Mouse (Mus musculus) CD4-positive, CD25-positive, alpha-beta regulatory T cell (primary cell): ENCODE results near the gene Calcr. TPM values are rescaled to one million over a fixed set of nuclear protein-coding genes. Genes with fewer than 3 reads are reported as not detected.

ENCODE experiments used
- polyA plus RNA-seq: library from polyadenylated mRNA; unstranded; fragments of 100-300 nt; shearing (Covaris generic); gene quantifications from one replicate; pipeline ENCODE4 v1.2.1, GENCODE M21; 2017

The Calcr gene
- polyA plus RNA-seq: not detected

GRCm38 (mm10) chr6:3764230-3764764, at the start of gene Calcr:
TSS of gene Calcr (minus strand) at chr6:3764714.

Other genes starting within 250 kb of the Calcr start
- not detected for gene Tfpi2, start 224.2 kb upstream of the Calcr start, polyA plus RNA-seq
- not detected for gene Gngt1, start 229.1 kb upstream of the Calcr start, polyA plus RNA-seq
- not detected for gene Gng11, start 239.2 kb upstream of the Calcr start, polyA plus RNA-seq